ENCODE assay signal across 8 mouse cellular contexts in the genomic region with DNA sequence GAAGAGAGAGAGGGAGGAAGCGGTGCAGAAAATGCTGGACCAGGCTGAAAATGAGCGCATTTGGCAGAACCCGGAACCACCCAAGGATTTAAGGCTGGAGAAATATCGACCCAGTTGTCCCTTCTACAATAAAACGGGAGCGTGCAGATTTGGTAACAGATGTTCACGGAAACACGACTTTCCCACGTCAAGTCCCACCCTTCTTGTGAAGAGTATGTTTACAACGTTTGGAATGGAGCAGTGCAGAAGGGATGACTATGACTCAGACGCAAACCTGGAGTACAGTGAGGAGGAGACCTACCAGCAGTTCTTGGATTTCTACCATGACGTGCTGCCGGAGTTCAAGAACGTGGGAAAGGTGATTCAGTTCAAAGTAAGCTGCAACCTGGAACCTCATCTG. TPM values are rescaled to one million over a fixed set of nuclear protein-coding genes. Genes with fewer than 3 reads are reported as not detected.
DNase-seq lines count a peak whose midpoint lies in the region; ATAC-seq and TF ChIP-seq lines count a peak whose summit lies in the region.

No protein-coding gene starts in this region.

- no peak for TF ChIP-seq CTCF in ES-Bruce4 (IDR thresholded peaks at IDR 0.05; ENCODE audit: low read depth, low read length)

- ATAC-seq in forebrain, embryonic 13.5 days, result no peak
- ATAC-seq in liver, embryonic 12.5 days, result no peak
- no peak for ATAC-seq in stomach, embryonic 15.5 days (ENCODE audit: insufficient read depth, low FRiP score, low read depth)

- no peak for TF ChIP-seq EP300 in ES-Bruce4 (IDR thresholded peaks at IDR 0.05; ENCODE audit: insufficient read depth, low read depth, low read length)

- TF ChIP-seq POLR2A in ES-Bruce4 (IDR thresholded peaks at IDR 0.05; ENCODE audit: insufficient read depth, low read length), result no peak

- H3K27me3 ChIP-seq in heart, embryonic 10.5 days (ENCODE audit: insufficient read depth, poor library complexity, severe bottlenecking), result no peaks in the 10 kb centered on the region
- H3K27me3 ChIP-seq in ES-Bruce4 (ENCODE audit: control insufficient read depth, insufficient read depth, low read length, poor library complexity, severe bottlenecking), result no peaks in the 10 kb centered on the region
- no peaks in the 10 kb centered on the region for H3K27me3 ChIP-seq in forebrain, embryonic 13.5 days
- no peaks in the 10 kb centered on the region for H3K27me3 ChIP-seq in liver, embryonic 12.5 days (replicated peaks)
- no peaks in the 10 kb centered on the region for H3K27me3 ChIP-seq in stomach, embryonic 15.5 days (replicated peaks)

- no peak for DNase-seq in heart, embryonic 10.5 days (ENCODE audit: low spot score)
- DNase-seq in heart, postnatal 4 days, result no peak
- DNase-seq in embryo, embryonic 10.5 days (ENCODE audit: low spot score), result no peak
- DNase-seq in kidney, adult 8-10 months, result no peak

- H3K9me3 ChIP-seq in heart, embryonic 10.5 days, result peaks cover 18% of the 10 kb centered on the region
- peaks cover 18% of the 10 kb centered on the region for H3K9me3 ChIP-seq in ES-Bruce4 (replicated peaks; ENCODE audit: control insufficient read depth, insufficient read depth, low read length, poor library complexity, severe bottlenecking)
- H3K9me3 ChIP-seq in forebrain, embryonic 13.5 days (replicated peaks), result peaks cover 28% of the 10 kb centered on the region
- peaks cover 9% of the 10 kb centered on the region for H3K9me3 ChIP-seq in liver, embryonic 12.5 days (replicated peaks)
- H3K9me3 ChIP-seq in stomach, embryonic 15.5 days, result no peaks in the 10 kb centered on the region

- H3K4me2 ChIP-seq in forebrain, embryonic 13.5 days, result peak overlapping the region; percentile 61
- peak overlapping the region; percentile 77 for H3K4me2 ChIP-seq in liver, embryonic 12.5 days
- H3K4me2 ChIP-seq in stomach, embryonic 15.5 days, result peak overlapping the region; percentile 60

- peak overlapping the region; percentile 86 for H3K27ac ChIP-seq in heart, embryonic 10.5 days
- H3K27ac ChIP-seq in ES-Bruce4 (ENCODE audit: insufficient read depth, low read length), result peak overlapping the region; percentile 45; the same call in 1 of the 2 replicates
- peak overlapping the region; percentile 52; the same call in 1 of the 2 replicates for H3K27ac ChIP-seq in forebrain, embryonic 13.5 days
- H3K27ac ChIP-seq in liver, embryonic 12.5 days, result peak overlapping the region; percentile 79
- H3K27ac ChIP-seq in stomach, embryonic 15.5 days, result peak overlapping the region; percentile 79

- peaks cover 9% of the 10 kb centered on the region for H3K4me1 ChIP-seq in heart, embryonic 10.5 days
- no peaks in the 10 kb centered on the region for H3K4me1 ChIP-seq in ES-Bruce4 (ENCODE audit: control insufficient read depth, insufficient read depth, low read length)
- H3K4me1 ChIP-seq in forebrain, embryonic 13.5 days, result peaks cover 35% of the 10 kb centered on the region
- H3K4me1 ChIP-seq in liver, embryonic 12.5 days, result peaks cover 31% of the 10 kb centered on the region
- 0 out of 2 replicates have a peak, but pooled peaks cover 7% of the 10 kb centered on the region for H3K4me1 ChIP-seq in stomach, embryonic 15.5 days

- peak overlapping the region; percentile 65 for H3K9ac ChIP-seq in ES-Bruce4 (ENCODE audit: low read depth, poor library complexity, severe bottlenecking)
- H3K9ac ChIP-seq in forebrain, embryonic 13.5 days, result peak overlapping the region; percentile 62
- peak overlapping the region; percentile 68 for H3K9ac ChIP-seq in liver, embryonic 12.5 days
- no peak overlapping the region for H3K9ac ChIP-seq in stomach, embryonic 15.5 days

- peaks cover 52% of the 10 kb centered on the region for H3K36me3 ChIP-seq in heart, embryonic 10.5 days
- H3K36me3 ChIP-seq in ES-Bruce4 (ENCODE audit: control insufficient read depth, insufficient read depth, low read length, poor library complexity, severe bottlenecking), result peaks cover 20% of the 10 kb centered on the region
- peaks cover 42% of the 10 kb centered on the region for H3K36me3 ChIP-seq in forebrain, embryonic 13.5 days (ENCODE audit: poor library complexity, severe bottlenecking)
- H3K36me3 ChIP-seq in liver, embryonic 12.5 days, result peaks cover 57% of the 10 kb centered on the region
- H3K36me3 ChIP-seq in stomach, embryonic 15.5 days, result peaks cover 13% of the 10 kb centered on the region; the same call in 1 of the 2 replicates

- 49% methylated on average over 14 of the region's 14 CpGs for WGBS in heart, embryonic 10.5 days
- 47% methylated on average over 14 of the region's 14 CpGs for WGBS in forebrain, embryonic 13.5 days
- 49% methylated on average over 14 of the region's 14 CpGs for WGBS in liver, embryonic 12.5 days (ENCODE audit: insufficient replicate concordance)
- 38% methylated on average over 14 of the region's 14 CpGs for WGBS in stomach, embryonic 15.5 days

- H3K4me3 ChIP-seq in heart, embryonic 10.5 days, result peak overlapping the region; percentile 64
- H3K4me3 ChIP-seq in ES-Bruce4 (ENCODE audit: low read depth, low read length), result peak overlapping the region; percentile 77
- peak overlapping the region; percentile 57 for H3K4me3 ChIP-seq in forebrain, embryonic 13.5 days
- H3K4me3 ChIP-seq in liver, embryonic 12.5 days, result peak overlapping the region; percentile 59
- H3K4me3 ChIP-seq in stomach, embryonic 15.5 days (replicated peaks), result peak overlapping the region; percentile 55

RNA-seq across cellular contexts. Expression of gene Zrsr1, which starts 1.8 kb away (rescaled TPM):
- polyA plus RNA-seq in heart, embryonic 10.5 days (2016; fragmentation: Nextera tagmentation; extraction: Ambion mirVana), result 1.7 and 2.5 TPM in 2 replicates
- 1 to 10 TPM; 8.2 to 8.7 TPM for total RNA-seq in heart, postnatal 4 days (2021)
- 19.6 and 21.1 TPM in 2 replicates for polyA plus RNA-seq in ES-Bruce4 (2011; ENCODE audit: insufficient read depth, insufficient read length, low read depth, missing spikeins)
- polyA plus RNA-seq in forebrain, embryonic 13.5 days (2015; fragmentation: Nextera tagmentation; extraction: Ambion mirVana), result 5.3 TPM in 2 replicates
- polyA plus RNA-seq in liver, embryonic 12.5 days (2016; fragmentation: Nextera tagmentation; extraction: Ambion mirVana), result 2.3 and 2.8 TPM in 2 replicates
- polyA plus RNA-seq in stomach, embryonic 15.5 days (2015; fragmentation: Nextera tagmentation; extraction: Ambion mirVana), result 2.5 and 2.7 TPM in 2 replicates

RNA-seq across cellular contexts. Expression of gene Gm28048, which starts 8.3 kb away (rescaled TPM):
- 8.3 and 8.4 TPM in 2 replicates for polyA plus RNA-seq in heart, embryonic 10.5 days (2016; fragmentation: Nextera tagmentation; extraction: Ambion mirVana)
- total RNA-seq in heart, postnatal 4 days (2021), result 1 to 10 TPM; 7.6 to 8.1 TPM
- polyA plus RNA-seq in ES-Bruce4 (2011; ENCODE audit: insufficient read depth, insufficient read length, low read depth, missing spikeins), result 23.3 and 33.6 TPM in 2 replicates
- polyA plus RNA-seq in forebrain, embryonic 13.5 days (2015; fragmentation: Nextera tagmentation; extraction: Ambion mirVana), result 3.1 and 3.4 TPM in 2 replicates
- polyA plus RNA-seq in liver, embryonic 12.5 days (2016; fragmentation: Nextera tagmentation; extraction: Ambion mirVana), result 10.2 and 10.9 TPM in 2 replicates
- polyA plus RNA-seq in stomach, embryonic 15.5 days (2015; fragmentation: Nextera tagmentation; extraction: Ambion mirVana), result 12.1 and 15.0 TPM in 2 replicates

RNA-seq across cellular contexts. Expression of gene Commd1, which starts 8.6 kb away (rescaled TPM):
- 331 and 363 TPM in 2 replicates for polyA plus RNA-seq in heart, embryonic 10.5 days (2016; fragmentation: Nextera tagmentation; extraction: Ambion mirVana)
- 100 to 1,000 TPM; 161 to 186 TPM for total RNA-seq in heart, postnatal 4 days (2021)
- polyA plus RNA-seq in ES-Bruce4 (2011; ENCODE audit: insufficient read depth, insufficient read length, low read depth, missing spikeins), result 104 and 120 TPM in 2 replicates
- polyA plus RNA-seq in forebrain, embryonic 13.5 days (2015; fragmentation: Nextera tagmentation; extraction: Ambion mirVana), result 303 and 328 TPM in 2 replicates
- polyA plus RNA-seq in liver, embryonic 12.5 days (2016; fragmentation: Nextera tagmentation; extraction: Ambion mirVana), result 219 and 222 TPM in 2 replicates
- 368 and 394 TPM in 2 replicates for polyA plus RNA-seq in stomach, embryonic 15.5 days (2015; fragmentation: Nextera tagmentation; extraction: Ambion mirVana)

RNA-seq across cellular contexts. Expression of gene Cct4, which starts 16.7 kb away (rescaled TPM):
- 292 and 340 TPM in 2 replicates for polyA plus RNA-seq in heart, embryonic 10.5 days (2016; fragmentation: Nextera tagmentation; extraction: Ambion mirVana)
- total RNA-seq in heart, postnatal 4 days (2021), result 100 to 1,000 TPM; 150 to 156 TPM
- 618 and 646 TPM in 2 replicates for polyA plus RNA-seq in ES-Bruce4 (2011; ENCODE audit: insufficient read depth, insufficient read length, low read depth, missing spikeins)
- polyA plus RNA-seq in forebrain, embryonic 13.5 days (2015; fragmentation: Nextera tagmentation; extraction: Ambion mirVana), result 329 and 340 TPM in 2 replicates
- 240 and 269 TPM in 2 replicates for polyA plus RNA-seq in liver, embryonic 12.5 days (2016; fragmentation: Nextera tagmentation; extraction: Ambion mirVana)
- polyA plus RNA-seq in stomach, embryonic 15.5 days (2015; fragmentation: Nextera tagmentation; extraction: Ambion mirVana), result 248 and 251 TPM in 2 replicates

RNA-seq across cellular contexts. Expression of gene Fam161a, which starts 33.7 kb away (rescaled TPM):
- polyA plus RNA-seq in heart, embryonic 10.5 days (2016; fragmentation: Nextera tagmentation; extraction: Ambion mirVana), result 1.5 TPM in 2 replicates
- 1 to 10 TPM; 1.7 to 2.0 TPM for total RNA-seq in heart, postnatal 4 days (2021)
- polyA plus RNA-seq in ES-Bruce4 (2011; ENCODE audit: insufficient read depth, insufficient read length, low read depth, missing spikeins), result 2.1 and 3.2 TPM in 2 replicates
- 3.0 and 3.3 TPM in 2 replicates for polyA plus RNA-seq in forebrain, embryonic 13.5 days (2015; fragmentation: Nextera tagmentation; extraction: Ambion mirVana)
- 0.65 and 0.85 TPM in 2 replicates for polyA plus RNA-seq in liver, embryonic 12.5 days (2016; fragmentation: Nextera tagmentation; extraction: Ambion mirVana)
- 2.7 and 4.0 TPM in 2 replicates for polyA plus RNA-seq in stomach, embryonic 15.5 days (2015; fragmentation: Nextera tagmentation; extraction: Ambion mirVana)
